Mouse (Mus musculus) cerebral cortex, adult 2 months (tissue): Measurements from ENCODE around the gene Kdm4b.

Experiments
- WGBS: fragments of 180-500 bp; shearing (Covaris S2); methylation state at CpG from one replicate; pipeline ENCODE4 v1.1.7; 2018; 5-methylcytosine and 5-hydroxymethylcytosine counted together

The Kdm4b gene

DNA sequence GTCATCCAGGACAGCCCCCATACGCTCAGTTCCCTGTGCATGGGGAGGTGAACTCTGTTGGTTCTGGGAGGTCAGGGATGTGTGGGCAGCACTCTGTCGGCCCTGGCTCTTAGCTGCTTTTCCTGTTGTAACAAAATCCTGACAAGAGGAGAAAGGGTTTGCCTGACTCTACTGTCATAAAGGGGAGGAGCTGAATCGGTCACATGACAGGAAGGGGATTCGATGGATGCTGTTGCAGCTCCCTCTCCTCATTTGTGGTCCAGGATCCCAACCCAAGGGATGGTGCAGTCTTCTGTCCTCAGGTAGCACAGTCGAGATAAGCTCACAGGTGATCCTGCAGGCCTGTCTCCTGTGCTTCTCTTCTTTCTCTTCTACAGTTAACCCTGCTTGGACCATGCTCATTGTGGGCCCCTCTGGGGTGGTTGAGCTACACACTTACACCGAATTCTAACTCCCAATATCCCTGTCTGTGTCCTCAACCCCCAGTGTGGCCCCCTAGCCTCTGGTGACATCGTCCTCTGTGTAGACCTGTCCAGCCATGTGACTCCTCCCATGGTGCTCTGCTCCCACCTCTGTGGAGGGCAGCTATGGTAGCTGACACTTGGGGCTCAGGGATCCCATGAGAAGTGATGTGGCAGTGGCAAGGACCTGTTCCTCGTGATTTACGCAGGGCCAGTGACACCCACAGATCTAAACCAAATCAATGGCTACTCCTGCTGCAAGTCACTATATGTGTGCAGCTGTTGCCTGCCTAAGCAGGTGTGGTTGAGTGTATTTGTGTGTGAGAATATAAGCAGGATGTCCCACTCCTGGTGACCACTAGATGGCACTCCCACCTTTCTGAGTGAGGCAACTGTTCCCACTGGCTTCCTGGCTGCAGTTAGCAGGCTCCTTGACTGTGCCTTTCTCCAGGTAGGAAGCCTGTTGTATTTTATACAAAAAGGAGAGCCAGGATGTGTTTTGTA lies 31.3 kb downstream of the Kdm4b start:
- WGBS, result 63% methylated on average over 9 of the region's 9 CpGs

DNA sequence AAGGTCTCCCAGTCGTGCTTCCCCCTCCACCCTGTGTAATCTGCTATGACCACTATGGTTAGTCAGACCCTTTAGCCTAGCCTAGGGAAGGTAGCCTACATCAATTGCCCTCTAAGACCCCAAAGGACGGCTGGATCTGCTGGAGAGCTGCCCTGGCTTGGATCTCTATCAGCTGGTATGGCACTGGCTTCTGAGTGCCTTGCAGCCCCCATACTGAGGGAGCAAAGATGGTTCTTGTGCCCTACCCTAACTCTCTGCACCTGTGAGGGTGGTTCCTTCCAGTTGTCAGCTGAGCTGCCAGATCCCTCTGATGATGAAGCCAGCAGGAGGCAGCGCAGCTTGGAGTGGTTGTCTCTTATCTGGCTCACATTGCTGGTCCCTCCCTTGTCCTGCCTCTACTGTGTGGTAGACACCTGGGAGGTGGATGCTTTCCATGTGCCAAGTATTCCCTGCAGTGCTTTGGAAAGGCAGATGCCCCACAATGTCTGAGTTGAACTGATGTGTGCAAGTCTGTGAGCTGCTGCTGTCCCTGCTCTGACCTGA lies 33.4 kb downstream of the Kdm4b start:
- 56% methylated on average over 3 of the region's 3 CpGs for WGBS

DNA sequence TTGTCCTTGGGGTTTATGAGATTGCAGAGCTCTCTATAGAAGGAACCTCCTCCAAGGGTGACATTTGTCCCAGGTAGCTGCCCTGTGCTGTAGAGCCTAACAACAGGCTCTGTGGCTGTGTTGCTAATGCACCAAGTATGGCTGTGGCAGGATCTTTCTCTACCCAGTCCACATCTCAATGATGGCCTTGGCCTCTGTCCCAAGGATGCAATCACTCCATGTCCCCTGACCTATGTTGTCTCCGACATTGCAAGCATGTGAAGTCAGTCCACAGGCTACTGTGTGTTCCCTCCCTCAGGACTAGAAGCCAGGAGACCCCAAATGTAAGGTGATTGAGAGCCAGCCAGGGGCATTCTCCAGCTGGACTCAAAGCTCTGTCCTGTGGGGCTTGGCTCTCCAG lies 34.0 kb downstream of the Kdm4b start:
- 68% methylated on average over 1 of the region's 1 CpGs for WGBS

DNA sequence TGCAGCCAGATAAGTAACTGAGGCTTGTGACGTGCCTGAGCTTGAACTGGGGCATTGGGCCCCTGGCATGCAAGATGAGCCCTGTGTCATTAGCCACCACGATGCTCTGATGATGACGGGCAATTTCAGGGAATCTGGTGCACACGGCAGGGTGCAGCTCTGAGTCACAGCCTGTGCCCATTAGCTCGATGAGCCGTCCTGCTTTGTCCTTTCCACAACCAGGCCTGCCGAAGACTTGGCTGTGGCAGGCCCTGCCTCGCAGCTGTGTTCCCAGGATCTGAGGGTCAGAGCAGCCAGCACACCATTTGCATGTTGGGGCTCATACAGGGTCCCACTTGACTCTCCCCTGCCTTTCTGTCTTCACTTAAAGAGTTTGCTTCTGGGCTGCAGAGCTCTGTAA lies 34.6 kb downstream of the Kdm4b start:
- WGBS, result 30% methylated on average over 8 of the region's 8 CpGs

DNA sequence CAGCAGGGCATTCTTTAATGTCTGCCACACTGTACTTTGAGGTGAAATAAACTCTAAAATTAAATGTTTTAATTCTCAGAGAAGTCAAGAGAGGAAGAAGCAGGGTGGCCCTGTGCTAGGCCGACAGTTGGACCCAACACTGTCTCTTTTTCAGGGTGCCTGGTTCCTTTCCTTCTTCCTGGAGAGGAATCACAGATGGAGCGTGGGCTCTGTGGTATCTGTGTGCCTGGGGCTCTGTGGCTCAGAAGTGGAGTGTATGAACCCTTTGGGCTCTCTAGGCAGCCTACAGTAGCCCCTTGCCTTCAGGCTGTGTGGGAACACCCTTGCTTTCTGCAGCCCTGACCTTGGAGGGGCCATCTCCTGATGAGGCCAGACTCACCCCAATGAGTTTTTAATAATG lies 35.7 kb downstream of the Kdm4b start:
- WGBS, result 60% methylated on average over 2 of the region's 2 CpGs

DNA sequence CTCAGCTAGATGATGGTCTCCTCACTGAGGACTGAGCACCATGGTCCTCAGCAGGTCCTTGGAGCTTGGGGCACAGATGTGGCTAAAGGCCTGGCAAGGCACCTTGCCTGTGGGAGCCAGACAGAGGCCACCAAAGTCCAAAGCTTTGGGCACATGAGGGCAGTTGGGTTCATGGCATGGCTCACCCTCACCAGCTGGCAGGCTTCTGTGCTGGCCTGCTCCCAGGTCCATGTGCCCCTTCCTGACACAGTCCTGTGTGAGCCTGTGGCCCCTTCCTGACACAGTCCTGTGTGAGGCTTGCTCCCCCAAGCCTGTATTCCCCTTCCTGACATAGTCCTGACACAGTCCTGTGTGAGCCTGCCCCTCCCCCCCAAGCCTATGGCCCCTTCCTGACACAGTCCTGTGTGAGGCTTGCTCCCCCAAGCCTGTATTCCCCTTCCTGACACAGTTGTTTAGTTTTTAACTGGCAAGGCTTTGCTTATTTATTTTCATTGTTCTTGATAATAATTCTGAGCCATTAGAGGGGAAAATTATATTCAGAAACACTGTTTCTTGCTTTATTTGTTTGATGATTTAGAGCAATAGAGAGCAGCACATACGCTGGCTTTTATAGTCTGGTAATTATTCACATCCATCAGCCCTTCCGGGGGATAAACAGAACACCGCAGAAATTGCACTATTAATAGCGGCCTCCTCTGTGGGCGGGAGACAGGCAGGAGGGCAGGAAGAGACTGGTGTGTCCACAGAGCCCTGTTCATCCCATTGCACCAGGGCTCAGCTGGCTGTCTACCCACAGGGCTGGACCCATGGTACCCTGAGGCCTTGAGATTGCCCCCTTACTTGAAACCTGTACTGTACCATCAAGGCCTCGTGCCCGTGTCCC lies 40.2 kb downstream of the Kdm4b start:
- WGBS, result 43% methylated on average over 7 of the region's 7 CpGs

DNA sequence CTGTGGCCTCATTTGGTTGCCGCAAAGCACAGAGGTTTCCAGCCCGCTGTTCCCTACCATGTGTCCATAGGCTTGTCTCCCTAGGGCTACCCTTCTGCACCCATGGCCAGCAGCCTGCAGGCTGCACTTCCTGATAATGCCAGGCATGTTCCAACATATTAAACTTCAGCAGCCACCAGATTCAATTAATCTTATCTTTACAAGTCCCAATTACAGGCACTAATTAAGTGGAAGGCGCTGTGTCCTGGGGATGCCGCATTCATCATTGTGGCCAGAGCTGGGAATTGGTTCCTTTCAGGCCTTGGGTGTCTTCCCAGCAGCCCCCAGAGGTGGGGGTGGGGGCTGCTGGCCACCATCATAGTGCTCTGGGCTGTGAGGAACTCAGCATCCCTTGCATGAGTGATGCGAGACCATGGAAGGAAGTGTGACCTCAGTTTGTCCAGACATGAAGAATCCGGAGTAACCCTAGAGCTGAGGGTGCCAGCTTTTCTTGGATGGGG lies 42.5 kb downstream of the Kdm4b start:
- 74% methylated on average over 6 of the region's 6 CpGs for WGBS

DNA sequence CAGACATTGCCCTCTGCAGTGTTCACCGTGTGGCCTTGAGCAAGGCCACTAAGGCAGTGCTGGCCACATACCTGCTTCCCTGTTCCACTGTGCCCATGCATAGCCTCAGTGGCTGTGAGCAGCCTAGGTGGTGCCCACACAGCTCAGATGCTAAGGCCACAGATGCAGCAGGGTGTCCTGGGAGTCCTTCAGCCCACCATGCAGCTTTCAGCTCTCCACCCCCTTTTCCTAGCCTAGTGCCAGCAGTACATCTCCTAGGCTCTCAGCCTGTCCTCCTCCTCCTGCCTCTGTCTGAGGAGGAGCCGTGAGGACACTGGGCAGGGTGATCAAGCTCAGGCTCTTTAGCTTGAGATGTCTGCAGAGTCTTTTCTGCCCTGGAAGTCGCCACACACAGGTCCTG lies 44.2 kb downstream of the Kdm4b start:
- WGBS, result 64% methylated on average over 3 of the region's 3 CpGs

DNA sequence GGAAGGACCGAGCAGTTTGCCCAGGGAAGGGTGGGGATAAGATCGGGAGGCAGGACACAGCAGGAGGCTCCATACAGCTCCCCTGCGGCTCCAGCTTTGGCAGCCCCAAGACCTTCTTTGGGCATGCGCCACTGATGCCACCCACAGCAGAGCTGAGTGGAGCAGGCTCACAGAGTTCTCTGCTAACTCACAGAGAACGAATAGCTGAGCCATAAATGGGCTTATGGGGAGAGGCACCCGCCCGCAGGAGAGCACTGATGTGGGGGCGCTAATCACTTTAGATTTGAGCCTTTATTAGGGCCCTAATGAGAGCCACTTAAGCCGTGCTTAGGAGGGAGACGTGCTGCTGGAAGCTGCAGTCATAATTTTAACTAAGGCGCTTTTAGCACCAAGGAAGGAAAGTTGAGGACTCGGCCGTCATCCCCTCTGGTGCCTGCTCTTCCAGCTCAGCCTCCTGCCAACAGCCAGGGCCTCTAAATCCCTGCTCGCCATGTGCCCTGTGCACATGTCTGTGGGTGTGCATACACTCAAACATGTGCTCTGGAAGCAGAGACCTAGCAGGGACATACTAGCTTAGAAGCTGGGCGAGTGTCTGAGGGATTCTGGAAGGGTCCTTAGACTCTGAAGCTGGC lies 45.3 kb downstream of the Kdm4b start:
- 34% methylated on average over 15 of the region's 15 CpGs for WGBS

DNA sequence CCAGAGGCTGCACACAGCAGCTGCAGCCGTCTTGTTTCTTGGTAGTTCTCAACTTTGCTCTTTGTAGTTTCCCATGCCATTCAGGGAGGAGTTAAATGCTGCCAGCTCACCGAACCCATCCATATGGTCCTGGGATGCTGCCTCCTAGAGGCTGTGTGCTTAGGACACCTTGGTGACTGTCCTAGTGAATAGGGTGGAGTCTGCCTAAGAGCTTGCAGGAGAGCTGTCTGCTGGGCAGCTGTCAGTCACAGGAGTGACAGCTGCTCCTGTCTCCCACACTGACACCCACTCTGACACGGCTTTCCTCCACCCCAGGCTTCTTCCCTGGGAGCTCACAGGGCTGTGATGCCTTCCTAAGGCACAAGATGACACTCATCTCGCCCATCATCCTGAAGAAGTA lies 46.2 kb downstream of the Kdm4b start:
- WGBS, result 48% methylated on average over 4 of the region's 4 CpGs

DNA sequence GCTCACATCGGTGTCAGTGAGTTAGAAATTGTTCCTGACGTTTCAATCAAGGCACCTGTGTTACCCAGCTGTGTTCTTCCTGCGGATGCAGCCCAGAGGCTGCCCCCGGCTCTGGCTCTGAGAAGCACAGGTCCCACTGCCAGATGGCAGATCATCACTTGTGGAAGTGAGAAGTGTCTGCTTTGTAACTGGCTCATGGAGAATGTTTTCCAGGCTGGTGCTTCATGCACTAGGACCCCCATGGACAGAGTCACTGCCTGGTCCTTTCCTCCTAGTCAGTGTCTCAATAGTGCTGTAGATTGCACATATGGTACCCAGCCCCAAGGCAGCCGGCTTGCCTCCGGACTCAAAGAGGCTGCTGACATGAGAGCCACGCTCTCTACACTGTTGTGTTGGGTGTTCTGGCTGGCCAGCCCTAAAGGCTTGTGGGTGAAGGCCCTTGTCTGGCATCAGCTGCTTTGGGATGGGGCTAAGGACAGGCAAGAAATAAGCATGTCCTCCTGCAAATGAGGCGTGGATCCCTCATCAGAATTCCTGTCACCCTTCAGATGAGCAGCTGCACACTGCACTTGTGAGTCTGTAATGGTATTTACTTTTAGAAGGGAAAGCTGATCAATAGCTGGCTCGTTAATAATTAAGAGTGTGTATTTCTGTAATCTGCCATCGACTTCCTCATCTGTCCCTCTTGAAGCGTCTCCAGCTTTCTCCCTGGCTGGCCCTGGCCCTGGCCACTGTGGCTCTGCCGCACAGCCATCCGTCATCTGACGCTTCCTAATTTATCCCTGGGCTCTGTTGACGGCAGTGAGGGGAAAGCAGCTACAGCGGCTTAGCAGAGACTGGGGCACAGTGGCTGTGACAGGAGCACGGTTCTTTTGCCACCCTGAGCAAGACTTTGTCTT lies 47.5 kb downstream of the Kdm4b start:
- 51% methylated on average over 17 of the region's 17 CpGs for WGBS

DNA sequence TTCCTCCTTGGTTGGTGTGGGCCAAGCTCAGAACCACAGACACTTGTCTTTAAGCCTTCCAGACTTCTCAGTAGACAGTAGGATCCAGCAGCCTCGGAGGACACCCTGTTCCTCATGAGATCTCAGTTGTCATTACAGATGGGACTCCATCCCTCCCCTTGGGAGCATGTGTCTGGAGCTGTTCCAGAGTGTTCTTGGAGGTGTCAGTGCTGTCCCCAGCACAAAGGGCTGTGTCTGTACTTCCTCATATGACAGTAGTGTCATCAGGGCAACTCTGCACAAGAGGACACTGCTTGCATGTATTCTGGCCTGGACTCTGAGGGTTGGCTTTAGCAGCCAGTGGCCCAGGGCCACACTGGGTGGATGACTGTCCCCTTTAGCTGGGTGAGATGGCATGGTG lies 49.0 kb downstream of the Kdm4b start:
- 23% methylated on average over 1 of the region's 1 CpGs for WGBS

DNA sequence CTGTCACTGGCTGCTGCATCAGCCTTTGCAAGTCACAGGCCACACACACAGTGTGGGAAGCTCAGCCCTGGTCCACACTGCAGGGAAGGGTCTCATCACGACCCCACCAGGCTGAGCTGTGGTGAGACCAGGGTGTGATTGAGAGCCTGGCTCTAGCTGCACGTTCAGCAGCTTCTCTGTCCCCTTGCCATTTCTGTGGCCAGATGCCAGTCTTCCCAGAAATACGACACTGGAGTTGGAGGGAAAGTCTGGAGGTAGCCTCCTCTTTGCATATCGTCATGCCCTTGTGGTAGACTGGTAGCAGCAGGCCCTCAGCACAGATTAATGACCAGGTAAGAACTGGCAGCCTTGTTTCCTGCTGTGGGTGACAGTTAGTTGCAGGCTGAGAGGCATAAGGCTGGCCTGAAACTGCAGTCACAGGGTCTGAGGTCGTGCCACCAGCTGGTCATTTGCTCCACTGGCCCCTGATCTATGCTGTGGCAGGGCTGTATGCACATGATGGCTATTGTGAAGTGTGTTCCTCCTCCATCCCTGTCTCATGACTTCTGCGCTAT lies 53.5 kb downstream of the Kdm4b start:
- 48% methylated on average over 6 of the region's 6 CpGs for WGBS

DNA sequence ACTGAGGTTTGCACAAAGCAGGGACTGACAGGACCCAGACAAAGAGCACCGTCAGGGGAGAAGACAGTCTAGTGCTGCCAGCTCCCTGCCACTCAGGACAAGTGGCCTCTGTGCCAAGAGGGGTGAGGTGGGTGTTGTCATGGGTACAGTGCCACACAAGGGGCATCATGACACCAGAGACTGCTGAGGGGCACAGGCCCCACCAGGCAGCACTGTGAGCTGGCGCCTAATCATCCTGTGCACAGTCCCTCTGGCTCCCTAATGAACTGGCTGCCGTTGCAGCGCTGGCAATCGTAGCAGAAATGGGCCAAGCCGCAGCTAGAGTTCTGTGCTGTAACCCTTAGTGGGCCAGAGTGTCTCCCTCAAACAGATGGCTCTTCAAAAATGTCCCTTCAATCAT lies 54.4 kb downstream of the Kdm4b start:
- WGBS, result 40% methylated on average over 6 of the region's 6 CpGs

DNA sequence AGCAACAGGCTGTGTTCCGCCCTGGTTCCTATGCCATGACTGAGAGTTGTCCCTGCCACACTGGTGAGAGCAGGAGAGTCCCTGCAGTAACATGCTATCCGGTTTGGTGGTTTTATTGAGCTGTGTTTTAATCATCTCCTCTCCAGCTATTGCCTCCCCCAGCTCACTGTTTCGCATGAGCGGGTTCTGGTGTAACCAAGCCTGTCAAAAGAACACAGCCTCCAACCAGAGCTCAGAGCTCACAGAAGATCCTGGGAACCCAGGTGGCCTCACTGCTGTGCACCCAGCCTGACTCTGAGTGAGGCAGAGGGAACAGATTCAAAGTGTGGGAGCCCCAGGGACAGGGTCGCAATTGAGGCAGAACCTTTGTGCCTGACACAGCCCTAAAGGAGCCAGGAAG lies 55.3 kb downstream of the Kdm4b start:
- 70% methylated on average over 5 of the region's 5 CpGs for WGBS

DNA sequence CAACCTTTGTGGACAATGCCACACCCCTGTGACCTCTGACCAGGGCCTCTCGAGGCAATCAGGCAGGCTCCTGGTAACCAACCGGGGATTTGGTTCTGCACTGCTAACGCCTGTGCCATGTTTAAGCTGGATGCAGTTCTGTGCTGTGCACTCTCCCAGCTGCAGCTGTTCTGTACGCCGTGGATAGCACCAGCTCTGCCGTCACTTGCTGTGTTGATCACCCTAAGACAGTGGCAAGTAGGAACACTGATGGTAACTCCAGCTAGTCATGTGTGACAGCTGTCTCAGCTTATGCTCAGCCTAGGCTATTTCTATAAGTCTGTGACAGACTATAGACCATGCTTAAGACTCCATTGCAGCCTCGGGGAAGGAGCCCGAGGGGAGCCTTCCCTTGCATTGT lies 57.1 kb downstream of the Kdm4b start:
- 57% methylated on average over 8 of the region's 8 CpGs for WGBS

DNA sequence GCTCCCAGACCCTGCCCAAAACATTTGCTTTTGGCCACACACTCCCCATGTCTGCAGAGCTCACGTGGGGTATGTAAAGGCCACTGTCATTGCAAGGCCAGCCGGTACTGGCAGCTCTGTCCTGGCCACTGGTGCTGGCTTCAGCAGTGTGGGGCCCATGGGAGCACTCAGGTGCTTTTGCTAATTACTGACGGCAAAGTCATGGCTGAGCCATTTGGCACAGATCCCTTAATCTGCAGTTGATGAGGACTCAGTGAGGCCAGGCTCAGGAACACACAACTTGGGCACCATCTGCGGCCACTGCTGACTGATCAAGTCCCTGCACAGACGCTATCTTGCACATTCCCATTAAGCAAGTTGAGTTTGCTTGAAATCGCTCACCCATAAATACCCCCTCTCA lies 59.0 kb downstream of the Kdm4b start:
- 75% methylated on average over 6 of the region's 6 CpGs for WGBS

DNA sequence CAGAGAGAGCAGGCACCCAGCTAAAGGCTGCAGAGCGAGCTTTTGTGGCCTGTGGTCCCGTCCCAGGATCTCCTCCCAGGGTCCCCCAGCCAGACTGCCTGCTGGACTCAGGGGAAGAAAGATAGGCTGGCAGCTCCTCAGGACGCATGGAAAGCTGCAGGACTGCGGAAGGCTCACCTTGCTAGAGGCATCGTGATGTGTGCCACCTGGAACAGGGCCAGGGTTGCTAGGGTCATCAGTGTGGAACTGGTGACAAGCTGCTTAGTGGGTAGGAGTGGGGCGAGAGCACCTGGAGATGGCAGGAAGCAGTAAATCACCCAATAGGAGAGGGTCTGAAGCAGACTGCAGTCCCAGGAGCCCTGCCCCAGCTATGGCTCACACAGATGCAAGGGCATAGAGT lies 61.8 kb downstream of the Kdm4b start:
- 85% methylated on average over 6 of the region's 6 CpGs for WGBS

DNA sequence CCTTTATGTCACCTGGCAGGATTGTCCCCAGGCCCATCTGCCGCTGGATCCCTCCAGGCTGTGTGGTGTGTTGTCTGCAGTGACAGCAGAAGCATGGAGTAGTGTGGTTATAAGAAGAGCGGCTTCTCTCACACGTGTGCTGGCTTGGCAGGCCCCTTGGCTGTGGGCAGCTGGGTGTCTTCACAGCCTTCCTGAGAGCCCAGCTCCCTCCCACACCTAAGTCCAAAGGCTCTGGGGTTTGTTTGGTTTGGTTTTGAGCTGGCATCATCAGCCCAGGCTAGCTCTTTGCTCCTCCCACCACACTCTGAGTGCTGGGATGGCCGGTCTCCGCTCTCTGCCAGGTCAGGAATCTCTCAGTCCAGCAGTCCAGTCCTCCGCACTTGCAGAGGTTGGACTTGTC lies 67.4 kb downstream of the Kdm4b start:
- 52% methylated on average over 6 of the region's 6 CpGs for WGBS

DNA sequence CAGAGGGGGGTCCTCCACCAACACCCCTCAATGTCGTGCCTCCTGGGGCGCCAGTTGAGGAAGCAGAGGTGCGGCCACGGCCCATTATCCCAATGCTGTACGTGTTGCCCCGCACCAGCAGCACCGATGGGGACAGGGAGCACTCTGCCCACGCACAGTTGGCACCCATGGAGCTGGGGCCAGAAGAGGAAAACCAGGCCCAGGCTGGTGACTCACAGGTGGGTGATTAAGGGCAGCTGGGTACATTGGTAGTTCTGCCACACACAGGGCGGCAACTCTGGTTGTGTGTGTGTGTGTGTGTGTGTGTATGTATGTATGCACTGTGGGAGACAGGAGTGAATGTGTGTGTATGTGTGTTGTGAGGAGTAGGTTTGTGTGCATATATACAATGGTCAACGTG lies 68.0 kb downstream of the Kdm4b start:
- WGBS, result 72% methylated on average over 10 of the region's 10 CpGs
